Mouse (Mus musculus) heart, postnatal 25 days (tissue): Measurements from ENCODE around the gene Lig1. TPM values are rescaled to one million over a fixed set of nuclear protein-coding genes. Genes with fewer than 3 reads are reported as not detected.
"Not testable (repeated sequence)": the region's sequence is repeated elsewhere in the genome, so short reads cannot be mapped to it uniquely, and the experiment has no call there.

ENCODE experiments used
- DNase-seq: peaks from one replicate; pipeline ENCODE4 v3.0.0; 2022; ENCODE audit warnings: low spot score
- intact Hi-C: fragments of 180-260 bp; cut with DNase I; formaldehyde crosslinking; loops from one replicate; pipeline ENCODE4 v1.15.1; 2025
- total RNA-seq, 2 experiments: library from RNA; stranded (reverse); gene quantifications; 2 replicates each; pipeline ENCODE4 v1.2.3; 2021

Lig1 gene
- total RNA-seq = 1 to 10 TPM; 3.9 to 4.0 TPM

DNA sequence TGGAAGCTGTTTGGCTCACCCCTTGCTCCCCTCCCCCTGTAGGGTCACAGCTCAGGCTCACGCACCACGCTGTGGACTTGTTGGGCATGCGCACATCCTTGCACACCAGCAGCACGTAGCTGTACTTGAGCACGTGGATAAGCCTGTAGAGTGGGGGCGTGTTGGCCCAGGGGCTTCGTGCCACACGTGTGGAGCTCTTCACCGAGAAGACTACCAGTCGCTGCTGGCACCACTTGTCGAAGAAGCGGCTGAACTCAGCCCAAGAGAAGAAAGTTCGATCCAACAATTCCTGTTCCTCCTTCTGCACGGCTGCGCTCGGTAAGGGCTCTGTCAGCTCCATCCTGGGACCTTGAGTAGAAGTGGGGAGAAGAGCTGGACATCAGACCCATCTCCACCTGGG is at the start of gene Lig1:
Gene Lig1, plus strand, starts transcription at position 203 of the 400 bp plus-strand sequence.
- intact Hi-C loops = loop anchor here (5.0 to 10.0 kb wide), 4 partner anchors 225 to 800 kb away; partner anchors contain the start of genes Mzf1, Zfp606 and Zscan22
- DNase-seq = no peak

DNA sequence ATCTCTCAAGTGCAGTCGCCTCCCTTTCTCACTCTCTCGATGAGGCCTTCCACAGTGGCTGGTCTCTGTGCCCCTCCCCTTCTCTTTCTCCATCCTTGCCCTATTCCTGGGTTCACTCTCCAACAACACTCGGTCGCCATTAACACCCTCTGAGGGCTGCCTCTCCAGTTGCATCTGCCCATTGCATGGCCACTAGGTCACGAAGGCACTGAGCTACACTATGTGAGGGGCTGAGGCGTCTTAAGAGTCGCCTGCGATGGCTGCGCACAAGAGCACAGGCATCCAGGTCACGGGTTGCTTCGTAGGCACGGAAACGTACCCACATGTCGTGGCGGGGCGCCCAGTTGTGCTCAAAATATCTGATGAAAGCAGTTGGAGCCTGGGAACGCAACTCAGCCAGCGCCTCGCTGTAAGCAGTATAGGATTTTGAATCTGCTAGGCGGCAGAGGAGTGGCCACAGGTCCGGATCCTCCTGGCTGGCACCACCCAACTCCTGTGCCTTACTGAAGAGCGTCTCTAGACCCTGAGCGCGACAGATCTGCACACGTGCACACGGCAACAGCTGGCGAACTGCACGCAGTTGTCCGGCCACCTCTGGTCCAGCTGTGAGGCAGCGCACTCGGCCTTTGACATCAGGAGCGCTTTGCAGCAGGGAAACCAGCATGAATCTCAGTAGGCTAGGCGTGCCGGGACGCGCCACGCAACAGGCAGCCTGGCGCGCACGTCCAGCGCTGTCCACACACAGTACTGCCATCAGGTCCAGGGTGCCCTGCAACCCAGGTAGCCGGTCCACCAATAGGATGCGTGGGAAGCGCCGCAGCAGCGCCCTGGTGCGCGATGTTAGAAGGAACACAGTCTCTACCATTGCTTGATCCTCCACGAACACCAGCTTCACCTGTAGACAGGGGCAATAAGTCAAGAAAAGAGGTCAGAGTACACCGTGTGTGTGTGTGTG is 16.1 kb upstream of the Lig1 start:
- no peak for DNase-seq
- intact Hi-C loops = no loop called here

DNA sequence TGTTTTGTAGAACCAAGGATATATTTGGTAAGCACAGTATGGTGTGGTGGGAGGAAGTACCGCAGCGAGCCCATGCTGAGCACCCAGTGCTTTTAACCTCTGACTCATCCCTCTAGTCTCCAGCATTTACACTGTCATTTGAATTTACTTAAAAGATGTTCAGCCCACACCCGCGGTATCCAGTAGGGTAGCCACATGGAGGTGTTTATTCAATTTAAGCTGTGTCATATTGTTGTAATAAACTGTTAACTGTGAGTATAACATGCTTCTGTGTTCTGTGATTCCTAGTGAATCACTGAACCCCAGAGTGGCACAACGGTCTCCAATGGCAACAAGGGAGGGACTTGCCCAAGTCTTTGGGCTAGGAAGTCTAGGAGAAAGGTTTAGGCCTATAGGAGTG is 13.2 kb upstream of the Lig1 start:
- intact Hi-C loops = no loop called here

DNA sequence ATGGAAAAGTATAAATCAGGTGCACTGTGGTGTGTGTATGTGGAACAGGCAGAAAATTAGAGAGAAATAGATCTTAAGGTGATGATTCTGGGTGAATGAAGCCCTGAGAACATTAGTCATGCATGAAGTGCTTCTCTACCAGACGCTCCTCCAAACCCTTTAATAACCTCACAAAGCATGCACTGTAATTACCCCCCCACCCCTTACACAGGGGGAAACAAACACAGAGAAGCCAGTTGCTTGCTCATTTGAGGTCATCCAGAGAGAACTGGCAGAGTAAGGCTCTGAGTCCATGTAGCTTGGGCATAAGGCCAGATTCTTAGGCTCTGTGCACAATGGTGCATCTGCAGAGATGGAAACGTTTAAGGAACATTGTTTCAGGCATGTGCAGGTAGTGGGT is 12.7 kb upstream of the Lig1 start:
- DNase-seq = no peak
- intact Hi-C loops = no loop called here

More for the DNA sequence above, 13.2 kb upstream of the Lig1 start:
- DNase-seq = no peak

DNA sequence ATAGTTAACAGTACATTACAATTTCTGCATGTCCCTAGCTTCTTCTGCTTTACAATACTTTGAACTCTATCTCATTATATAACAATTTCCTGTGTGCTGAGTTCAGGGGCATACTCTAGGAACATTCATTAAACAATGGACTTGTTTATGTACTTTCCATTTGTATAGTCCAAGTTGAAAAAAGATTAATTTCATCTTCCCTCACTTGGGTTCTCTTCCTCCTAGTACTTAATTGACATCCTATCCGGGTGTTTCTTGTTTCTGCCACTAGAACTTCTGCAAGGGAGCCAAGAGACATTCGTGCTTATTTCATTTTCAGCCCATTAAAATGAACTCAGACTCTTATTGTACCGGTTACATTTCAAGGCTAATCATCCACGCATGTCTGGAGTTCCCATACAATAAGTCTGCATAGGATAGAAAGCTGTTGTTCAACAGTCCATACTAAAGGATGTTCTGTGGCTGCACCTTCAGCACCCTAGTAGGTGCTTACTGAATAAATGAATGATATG is 8.3 kb upstream of the Lig1 start:
- intact Hi-C loops = no loop called here

DNA sequence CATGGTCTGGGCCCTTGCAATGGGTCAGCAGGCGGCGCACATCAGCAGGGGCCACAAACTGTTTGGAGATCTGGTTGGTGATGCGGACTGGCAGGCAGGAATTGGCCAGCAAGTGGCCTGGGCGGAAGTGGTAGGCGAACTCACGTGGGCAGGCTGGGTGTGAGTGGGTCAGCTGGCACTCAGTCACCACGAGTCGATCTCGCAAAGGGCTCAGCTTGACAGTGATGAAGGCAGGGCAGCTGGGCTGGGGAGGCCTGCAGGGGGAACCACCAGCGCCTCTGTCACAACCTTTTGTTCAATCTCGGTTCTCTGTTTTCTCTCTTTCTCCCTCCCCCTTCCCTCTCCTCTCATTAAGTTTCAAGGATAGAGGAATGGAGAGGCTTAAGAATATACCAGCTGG is 7.7 kb upstream of the Lig1 start:
- no peak for DNase-seq
- intact Hi-C loops = no loop called here

More for the DNA sequence above, 8.3 kb upstream of the Lig1 start:
- no peak for DNase-seq

DNA sequence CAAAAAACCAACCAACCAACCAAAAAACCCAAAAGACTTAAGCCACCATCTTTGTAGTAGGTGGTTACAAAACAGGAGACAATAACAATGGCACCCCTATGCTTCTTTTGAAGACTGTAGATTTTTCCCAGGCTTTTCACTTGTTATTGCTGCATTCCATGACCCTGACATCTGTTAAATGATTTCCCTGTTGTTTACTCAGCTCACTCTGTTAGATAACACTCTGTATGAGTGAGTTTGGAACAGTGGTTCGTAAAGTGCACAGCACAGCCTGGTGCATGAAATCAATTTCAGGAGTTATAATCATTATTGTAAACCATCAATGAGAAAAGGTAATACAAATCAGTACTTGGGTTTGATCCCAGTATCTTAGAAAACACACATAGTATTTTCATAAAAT is 5.4 kb upstream of the Lig1 start:
- DNase-seq = no peak
- intact Hi-C loops = loop anchor here (10.0 kb wide), 1 partner anchor 447 kb away; no protein-coding TSS in a partner anchor

DNA sequence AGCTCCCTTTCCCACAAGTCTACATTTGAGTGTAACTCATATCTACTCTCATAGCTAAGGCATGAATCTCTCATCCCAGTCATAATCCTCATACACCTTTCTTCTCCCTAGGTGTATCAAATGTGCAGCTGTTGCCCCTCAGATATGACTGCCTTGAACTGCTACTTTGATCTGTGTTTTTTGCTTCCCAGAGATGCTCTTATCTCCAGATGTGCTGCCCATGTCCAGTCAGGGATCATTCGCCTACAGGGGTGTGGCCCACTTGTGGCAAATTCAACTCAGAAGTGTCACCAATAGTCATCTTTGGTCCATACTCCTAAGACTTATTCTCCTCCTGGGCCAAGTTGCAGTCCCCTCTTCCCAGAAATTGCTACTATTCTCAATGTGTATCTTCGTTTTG is 750 bp downstream of the Lig1 start:
- no peak for DNase-seq

DNA sequence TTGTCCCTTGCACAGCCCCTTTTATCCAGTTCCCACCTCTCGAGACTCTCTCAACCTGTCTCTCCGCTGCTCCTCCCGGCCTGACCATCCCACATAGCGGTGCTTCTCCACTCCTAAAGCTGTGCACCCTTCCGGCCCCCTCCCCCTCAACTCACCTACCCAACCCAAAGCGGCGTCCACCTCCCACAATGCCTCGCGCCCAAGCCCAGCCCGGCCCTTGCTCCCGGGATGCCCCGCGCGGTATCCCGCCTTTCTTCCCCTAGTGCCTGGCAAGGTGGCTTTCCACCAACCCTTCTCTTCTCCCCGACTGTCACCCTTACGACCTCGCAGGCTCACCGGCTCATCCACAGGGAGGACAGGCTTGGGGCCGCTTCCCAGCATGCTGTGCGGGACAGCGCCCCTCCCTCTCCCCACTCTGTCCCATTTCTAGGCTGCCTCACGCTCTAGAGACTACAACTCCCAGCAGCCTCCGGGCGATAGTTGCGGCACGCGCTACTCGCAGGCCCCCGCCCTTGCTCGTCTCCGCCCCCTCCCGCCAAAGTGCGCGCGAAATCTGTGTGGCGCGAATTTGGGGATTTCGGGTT is 1.3 kb downstream of the Lig1 start, which contains the start of gene Zswim9:
Gene Zswim9, minus strand, starts transcription at position 414 of the 584 bp plus-strand sequence.
- peak; percentile 82 for DNase-seq
- intact Hi-C loops = loop anchor here (5.0 to 10.0 kb wide), 4 partner anchors 226 to 801 kb away; partner anchors contain the start of genes Mzf1, Zfp606 and Zscan22

More for the DNA sequence above, 750 bp downstream of the Lig1 start:
- intact Hi-C loops = loop anchor here (5.0 to 10.0 kb wide), 4 partner anchors 226 to 801 kb away; partner anchors contain the start of genes Mzf1, Zfp606 and Zscan22

DNA sequence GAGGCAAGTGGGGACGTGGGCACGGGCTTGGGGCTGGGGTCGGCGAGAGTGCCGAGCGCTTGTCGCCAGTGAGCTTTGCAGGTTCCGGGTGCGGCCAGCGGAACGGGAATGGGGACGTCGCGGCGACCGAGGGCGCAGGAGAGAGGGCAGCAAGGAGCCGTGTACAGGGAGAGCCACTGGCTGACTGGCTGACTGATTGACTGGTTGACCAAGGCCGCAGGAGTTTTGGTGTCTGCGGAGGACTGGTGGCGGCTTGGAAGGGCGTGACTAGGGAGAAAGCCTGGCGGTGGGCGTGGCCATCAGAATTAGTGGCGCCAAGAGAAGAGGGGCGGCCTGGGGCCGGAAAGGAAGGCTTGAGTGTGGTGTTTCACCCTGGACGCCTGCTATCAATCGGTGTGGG is 1.9 kb downstream of the Lig1 start:
- DNase-seq = not testable (repeated sequence)
- intact Hi-C loops = loop anchor here (5.0 to 10.0 kb wide), 4 partner anchors 227 to 802 kb away; partner anchors contain the start of genes Mzf1, Zfp606 and Zscan22

DNA sequence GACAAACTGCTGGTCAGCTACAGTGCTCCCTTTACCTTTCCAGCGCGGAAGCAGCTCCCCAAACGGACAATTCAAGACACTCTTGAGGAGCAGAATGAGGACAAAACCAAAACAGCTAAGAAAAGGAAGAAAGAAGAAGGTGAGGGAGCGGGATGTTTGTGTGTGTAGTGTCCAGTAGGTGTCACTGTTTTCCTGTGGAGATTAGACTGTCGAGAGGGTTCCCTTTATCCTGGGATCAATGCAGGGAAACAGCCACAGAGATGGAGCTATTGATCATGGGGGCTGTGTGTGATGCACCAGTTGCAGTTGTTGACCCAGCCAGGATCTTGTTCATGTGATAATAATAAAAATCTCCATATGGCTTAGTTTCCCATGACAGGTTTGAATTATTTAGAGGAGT is 11.5 kb downstream of the Lig1 start:
- DNase-seq = no peak
- intact Hi-C loops = loop anchor here (5.0 kb wide), 2 partner anchors 224 to 1029 kb away; no protein-coding TSS in a partner anchor

DNA sequence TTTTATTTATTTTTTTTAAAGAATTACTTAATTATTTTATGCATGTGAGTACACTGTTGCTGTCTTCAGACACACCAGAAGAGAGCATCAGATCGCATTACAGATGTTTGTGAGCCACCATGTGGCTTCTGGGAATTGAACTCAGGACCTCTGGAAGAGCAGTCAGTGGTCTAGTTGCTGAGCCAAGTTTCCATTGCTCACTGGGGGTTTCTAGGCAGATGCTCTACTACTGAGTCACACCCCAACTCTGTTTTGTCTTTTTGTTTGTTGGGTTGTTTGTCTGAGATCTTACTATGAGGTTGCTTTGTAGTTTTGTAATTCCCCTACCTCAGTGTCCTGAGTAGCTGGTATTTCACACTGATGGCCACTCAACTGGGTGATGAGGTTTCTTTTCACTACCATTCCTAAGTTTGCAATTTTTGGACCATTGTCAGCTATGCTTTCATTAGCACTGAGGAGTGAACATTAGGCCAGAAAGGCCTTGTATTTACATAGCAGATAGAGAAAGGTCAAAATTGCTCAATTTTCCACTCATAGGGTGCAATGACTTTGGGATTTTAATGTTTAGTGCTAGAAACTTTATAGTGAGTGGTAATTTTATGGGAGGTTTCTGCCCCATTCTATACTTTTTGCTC is 13.1 kb downstream of the Lig1 start:
- DNase-seq = no peak
- intact Hi-C loops = no loop called here

DNA sequence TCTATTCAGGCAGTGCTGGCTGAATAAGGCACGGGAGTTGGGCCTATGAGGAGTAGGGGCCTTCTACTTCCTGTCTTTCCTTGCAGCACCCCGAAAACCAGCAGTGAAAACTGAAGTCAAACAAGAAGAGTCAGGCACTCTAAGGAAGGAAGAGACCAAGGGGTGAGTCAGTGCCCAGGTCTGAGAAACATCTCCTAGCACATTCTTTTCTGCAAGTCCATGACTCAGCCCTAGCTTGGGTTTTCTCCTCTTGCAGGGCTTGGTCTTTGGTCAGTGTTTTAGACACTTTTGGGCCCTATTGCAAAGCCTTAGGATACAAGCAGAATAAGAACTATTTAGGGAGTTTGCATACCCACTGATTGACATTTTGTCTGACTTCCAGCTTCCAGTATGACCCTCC is 14.3 kb downstream of the Lig1 start:
- DNase-seq = no peak
- intact Hi-C loops = no loop called here

DNA sequence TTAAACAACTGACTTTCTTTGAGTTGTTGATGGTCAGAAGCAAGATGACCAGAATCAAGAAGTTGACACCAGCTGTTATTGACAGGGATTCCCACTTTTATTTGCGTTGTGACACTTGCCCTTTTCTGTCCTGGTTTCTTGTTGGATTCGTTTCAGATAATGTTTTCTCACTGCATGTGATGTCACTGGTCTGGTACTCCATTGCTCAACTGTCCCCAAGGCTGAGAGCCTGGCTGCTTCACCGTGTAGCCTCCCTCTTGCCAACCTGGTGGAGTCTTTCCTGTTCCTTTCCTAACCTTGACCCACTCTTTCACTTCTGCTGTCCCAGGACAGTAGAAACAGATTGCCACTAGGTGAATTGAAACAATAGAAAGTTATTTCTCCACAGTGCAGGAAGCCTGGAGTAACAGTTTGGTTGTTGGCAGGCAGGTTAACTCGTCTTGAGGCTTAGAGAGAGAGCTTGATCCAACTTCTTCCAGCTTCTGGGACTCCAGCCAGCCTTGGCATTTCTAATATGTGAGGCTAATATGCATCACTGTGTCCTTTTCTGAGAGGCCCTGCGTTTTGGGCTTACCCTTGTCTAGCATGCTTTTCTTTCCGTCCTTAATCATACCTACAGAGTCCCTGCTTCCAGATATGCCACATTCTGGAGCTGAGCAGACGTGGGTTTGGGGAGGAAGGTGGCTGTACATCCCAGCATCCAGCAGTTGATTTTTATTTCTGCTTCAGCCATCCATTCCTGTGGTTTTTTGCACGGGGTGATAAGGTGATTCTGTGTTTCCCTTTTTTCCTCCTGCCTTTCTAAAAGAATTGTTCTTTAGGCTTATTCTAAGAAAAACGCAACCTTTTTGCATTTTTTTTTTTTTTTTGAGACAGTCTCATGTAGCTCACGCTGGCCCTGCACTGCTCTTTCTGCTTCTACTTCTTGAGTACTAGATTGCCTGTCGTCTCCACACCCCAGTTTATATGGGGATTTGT is 17.1 kb downstream of the Lig1 start:
- intact Hi-C loops = no loop called here
- DNase-seq = no peak

DNA sequence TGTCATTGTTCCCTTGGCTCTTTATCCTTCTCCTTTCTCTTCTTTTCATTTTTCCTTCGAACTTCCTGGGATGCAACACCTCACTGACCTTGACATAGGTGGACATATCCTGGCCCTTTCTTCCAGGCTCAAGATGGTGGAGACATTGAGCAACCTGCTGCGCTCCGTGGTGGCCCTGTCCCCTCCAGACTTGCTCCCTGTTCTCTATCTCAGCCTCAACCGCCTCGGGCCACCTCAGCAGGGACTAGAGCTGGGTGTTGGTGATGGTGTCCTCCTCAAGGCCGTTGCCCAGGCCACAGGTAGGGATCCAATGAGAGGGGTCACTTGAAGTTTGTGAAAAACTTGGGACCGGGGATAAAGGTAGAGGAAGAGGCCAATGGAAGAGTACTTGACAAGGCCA is 18.2 kb downstream of the Lig1 start:
- intact Hi-C loops = no loop called here
- DNase-seq = no peak

DNA sequence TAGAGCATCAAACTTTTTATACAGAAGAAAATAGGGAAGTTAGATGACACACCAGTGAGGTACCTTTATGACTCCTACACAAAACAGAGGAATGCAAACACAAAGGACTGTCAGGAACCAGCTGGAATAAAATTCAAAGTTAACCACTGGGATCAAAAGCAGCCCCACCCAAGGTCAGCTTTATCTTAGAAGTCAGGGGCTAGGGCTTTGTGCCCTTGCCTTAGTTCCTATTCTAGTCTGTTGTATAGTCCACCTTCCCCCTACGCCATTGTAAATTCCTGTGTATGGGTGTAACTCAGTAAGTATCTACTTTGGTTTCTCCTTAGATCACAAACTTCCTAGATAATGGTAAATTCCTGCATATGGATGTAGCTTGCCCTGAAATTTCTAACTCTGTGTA is 20.6 kb downstream of the Lig1 start:
- no peak for DNase-seq
- intact Hi-C loops = no loop called here

DNA sequence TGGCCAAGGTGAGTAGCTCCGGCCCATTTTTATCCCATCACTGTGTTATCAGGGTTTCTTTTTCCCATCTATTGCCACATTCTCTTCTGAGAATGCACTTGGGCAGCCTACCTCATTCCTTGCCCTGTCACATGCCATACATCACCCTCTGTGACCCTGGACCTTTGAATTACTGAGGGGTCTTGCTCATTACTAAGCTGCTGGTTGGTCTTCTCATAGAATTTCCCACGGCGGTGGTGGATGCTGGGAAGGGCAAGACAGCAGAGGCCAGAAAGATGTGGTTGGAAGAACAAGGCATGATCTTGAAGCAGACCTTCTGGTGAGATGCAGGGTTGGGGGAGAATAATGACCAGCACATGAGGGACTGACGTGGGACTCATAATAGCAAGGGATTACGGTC is 21.7 kb downstream of the Lig1 start:
- intact Hi-C loops = no loop called here
- DNase-seq = no peak

DNA sequence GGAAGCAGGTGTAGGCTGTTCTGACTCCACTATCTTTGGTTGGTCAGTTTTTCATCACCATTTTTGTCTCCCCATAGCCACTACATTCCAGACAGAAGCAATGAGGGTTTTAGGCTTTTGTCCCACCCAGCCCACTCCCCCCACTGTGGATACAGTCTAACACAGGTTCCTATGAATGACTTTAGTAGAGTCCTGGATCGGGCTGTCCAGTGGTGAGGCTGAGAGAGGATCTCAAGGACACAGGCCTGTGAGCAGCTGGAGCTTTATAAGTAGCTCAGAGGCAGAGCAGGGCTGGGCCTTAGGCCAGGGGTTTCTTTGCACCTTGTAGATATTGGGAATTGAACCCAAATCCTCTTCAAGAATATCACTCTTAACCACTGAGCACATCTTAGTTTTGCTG is 24.6 kb downstream of the Lig1 start:
- intact Hi-C loops = no loop called here
- DNase-seq = no peak

DNA sequence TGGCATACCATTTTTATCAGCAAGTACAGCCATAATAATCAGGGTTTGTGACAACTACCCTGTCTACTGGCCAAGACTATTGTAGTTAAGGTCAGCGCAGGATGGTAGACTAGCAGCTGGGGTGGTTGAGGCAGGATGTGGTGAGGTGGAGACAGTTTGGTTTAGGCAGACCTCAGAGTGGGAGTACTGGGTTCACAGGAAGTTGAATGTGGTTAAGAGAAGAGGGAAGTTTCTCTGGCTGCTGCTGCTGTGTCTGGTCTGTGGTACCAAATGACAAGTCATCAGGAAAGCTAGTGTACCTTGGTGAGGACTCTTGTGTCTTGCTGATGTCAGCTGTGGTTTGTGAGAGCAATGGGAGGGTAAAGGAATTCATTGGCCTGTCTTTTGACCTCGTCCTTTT is 25.7 kb downstream of the Lig1 start:
- intact Hi-C loops = no loop called here
- no peak for DNase-seq
